Mouse (Mus musculus): ENCODE measurements around the gene Slc45a3. TPM values are rescaled to one million over a fixed set of nuclear protein-coding genes. Genes with fewer than 3 reads are reported as not detected.

Slc45a3 gene
- 1.4 TPM for polyA plus RNA-seq (2014; fragmentation: Illumina TruSeq; extraction: RNeasy Lipid Tissue Mini Kit (QIAGEN cat#74804); ENCODE audit: low read depth, low replicate concordance)

DNA sequence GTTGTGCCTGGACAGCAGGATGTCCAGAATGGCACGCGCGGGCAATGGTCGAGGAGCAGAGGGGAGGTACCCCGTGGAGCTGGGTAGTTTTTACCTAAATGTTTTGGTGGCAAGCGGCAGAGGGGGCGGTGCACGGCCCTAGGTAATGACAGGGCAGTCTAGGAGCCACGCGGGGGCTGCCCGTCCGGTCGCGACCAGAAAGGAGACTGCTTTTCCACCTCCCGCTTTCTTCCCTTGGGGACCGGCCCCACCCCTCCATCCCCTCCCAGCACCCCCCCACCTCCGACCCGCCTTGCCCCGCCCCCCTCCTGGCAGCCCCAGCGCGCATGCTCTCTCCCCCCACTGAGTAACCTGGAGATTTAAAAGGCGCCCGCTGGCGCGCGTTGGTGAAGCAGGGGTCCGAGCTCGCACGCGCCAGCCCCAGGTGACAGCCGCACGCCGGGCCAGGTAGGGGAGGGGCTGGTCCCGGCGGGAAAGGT lies at the start of gene Slc45a3:
Gene Slc45a3, plus strand, starts transcription at position 362 of the 479 bp plus-strand sequence.

GRCm38 (mm10) chr1:132007282-132007815 lies 44.6 kb downstream of the Slc45a3 start, which contains the start of gene Elk4:
TSS of gene Elk4 (plus strand) at chr1:132007607.

Other genes starting within 250 kb of the Slc45a3 start
- gene Slc26a9, start 218.9 kb upstream of the Slc45a3 start, polyA plus RNA-seq (2014; fragmentation: Illumina TruSeq; extraction: RNeasy Lipid Tissue Mini Kit (QIAGEN cat#74804); ENCODE audit: low read depth, low replicate concordance), result 0.14 TPM
- 1.1 TPM for gene Pm20d1, start 165.6 kb upstream of the Slc45a3 start, polyA plus RNA-seq (2014; fragmentation: Illumina TruSeq; extraction: RNeasy Lipid Tissue Mini Kit (QIAGEN cat#74804); ENCODE audit: low read depth, low replicate concordance)
- 5.9 TPM for gene Slc41a1, start 135.5 kb upstream of the Slc45a3 start, polyA plus RNA-seq (2014; fragmentation: Illumina TruSeq; extraction: RNeasy Lipid Tissue Mini Kit (QIAGEN cat#74804); ENCODE audit: low read depth, low replicate concordance)
- gene Rab29, start 95.7 kb upstream of the Slc45a3 start, polyA plus RNA-seq (2014; fragmentation: Illumina TruSeq; extraction: RNeasy Lipid Tissue Mini Kit (QIAGEN cat#74804); ENCODE audit: low read depth, low replicate concordance), result 0.80 TPM
- gene Nucks1, start 52.4 kb upstream of the Slc45a3 start, polyA plus RNA-seq (2014; fragmentation: Illumina TruSeq; extraction: RNeasy Lipid Tissue Mini Kit (QIAGEN cat#74804); ENCODE audit: low read depth, low replicate concordance), result 28.9 TPM
- gene Elk4, start 44.6 kb downstream of the Slc45a3 start, polyA plus RNA-seq (2014; fragmentation: Illumina TruSeq; extraction: RNeasy Lipid Tissue Mini Kit (QIAGEN cat#74804); ENCODE audit: low read depth, low replicate concordance), result 4.8 TPM
- gene Mfsd4a, start 105.1 kb downstream of the Slc45a3 start, polyA plus RNA-seq (2014; fragmentation: Illumina TruSeq; extraction: RNeasy Lipid Tissue Mini Kit (QIAGEN cat#74804); ENCODE audit: low read depth, low replicate concordance), result 0.22 TPM
- gene Cdk18, start 176.7 kb downstream of the Slc45a3 start, polyA plus RNA-seq (2014; fragmentation: Illumina TruSeq; extraction: RNeasy Lipid Tissue Mini Kit (QIAGEN cat#74804); ENCODE audit: low read depth, low replicate concordance), result 1.2 TPM
- 90.8 TPM for gene Lemd1, start 228.5 kb downstream of the Slc45a3 start, polyA plus RNA-seq (2014; fragmentation: Illumina TruSeq; extraction: RNeasy Lipid Tissue Mini Kit (QIAGEN cat#74804); ENCODE audit: low read depth, low replicate concordance)
- gene AC124108.1, start 228.5 kb downstream of the Slc45a3 start, polyA plus RNA-seq (2014; fragmentation: Illumina TruSeq; extraction: RNeasy Lipid Tissue Mini Kit (QIAGEN cat#74804); ENCODE audit: low read depth, low replicate concordance), result 0.11 TPM

Data from testis, adult 10 weeks (tissue).